Mouse (Mus musculus) kidney, postnatal 0 days (tissue): ENCODE data around the gene Stk11ip. TPM values are rescaled to one million over a fixed set of nuclear protein-coding genes. Genes with fewer than 3 reads are reported as not detected.
A peak's percentile ranks its signal among the peaks of the same experiment; 100 is the strongest.

Experiments used
- ATAC-seq: fragments of 200-750 bp; cut with Nextera tagmentation; replicated peaks from 2 replicates; pipeline ENCODE4 v1.8.0; 2017; ENCODE audit warnings: low read depth, moderate number of reproducible peaks, moderate TSS enrichment, moderate library complexity; ENCODE audit not compliant: low FRiP score
- DNase-seq: peaks from one replicate; pipeline ENCODE4 v3.0.0-alpha.2; 2016; ENCODE audit warnings: low spot score
- H3K27ac ChIP-seq: fragments of 300-500 bp; sonication (generic); 2 replicates; pipeline ENCODE4 v1.5.1; 2014; ENCODE audit warnings: mild to moderate bottlenecking
- H3K27me3 ChIP-seq: fragments of 300-500 bp; sonication (generic); 2 replicates; pipeline ENCODE4 v1.6.1; 2014; ENCODE audit warnings: low read length, mixed read lengths; ENCODE audit not compliant: insufficient read depth
- H3K36me3 ChIP-seq: fragments of 300-500 bp; sonication (generic); 2 replicates; pipeline ENCODE4 v1.6.1; 2014; ENCODE audit warnings: low read length, mixed read lengths; ENCODE audit not compliant: insufficient read depth
- H3K4me1 ChIP-seq: fragments of 300-500 bp; sonication (generic); replicated peaks from 2 replicates; pipeline ENCODE4 v1.6.1; 2014; ENCODE audit warnings: antibody characterized with exemption, low read length, mixed read lengths; ENCODE audit not compliant: insufficient read depth
- H3K4me2 ChIP-seq: fragments of 300-500 bp; sonication (generic); 2 replicates; pipeline ENCODE4 v1.6.1; 2014; ENCODE audit warnings: mild to moderate bottlenecking, low read length, moderate library complexity, mixed read lengths
- H3K4me3 ChIP-seq: fragments of 300-500 bp; sonication (generic); replicated peaks from 2 replicates; pipeline ENCODE4 v1.5.1; 2014; ENCODE audit warnings: low read depth, low read length
- H3K9ac ChIP-seq: fragments of 300-500 bp; sonication (generic); 2 replicates; pipeline ENCODE4 v1.6.1; 2014; ENCODE audit warnings: low read depth, low read length
- H3K9me3 ChIP-seq: fragments of 300-500 bp; sonication (generic); replicated peaks from 2 replicates; pipeline ENCODE4 v1.6.1; 2016; ENCODE audit warnings: low read length, inconsistent platforms, mixed read lengths
- CTCF ChIP-seq: IDR thresholded peaks from 2 replicates; pipeline ENCODE4 v1.5.1; 2016; ENCODE audit warnings: antibody characterized with exemption, low read depth, mild to moderate bottlenecking, moderate library complexity
- WGBS: fragments of 180-500 bp; shearing (Covaris S2); extraction: QIAGEN DNeasy Blood & Tissue Kit; methylation state at CpG from one replicate; pipeline ENCODE4 v1.1.7; 2014; 5-methylcytosine and 5-hydroxymethylcytosine counted together
- polyA plus RNA-seq: library from polyadenylated mRNA; unstranded; fragments of >200 nt; fragmentation: Nextera tagmentation; extraction: Ambion mirVana; gene quantifications from 2 replicates; pipeline ENCODE4 v1.2.1, GENCODE M21; 2015

Stk11ip gene
- polyA plus RNA-seq, 1 experiment from 2014 or later: 14.9 TPM

DNA sequence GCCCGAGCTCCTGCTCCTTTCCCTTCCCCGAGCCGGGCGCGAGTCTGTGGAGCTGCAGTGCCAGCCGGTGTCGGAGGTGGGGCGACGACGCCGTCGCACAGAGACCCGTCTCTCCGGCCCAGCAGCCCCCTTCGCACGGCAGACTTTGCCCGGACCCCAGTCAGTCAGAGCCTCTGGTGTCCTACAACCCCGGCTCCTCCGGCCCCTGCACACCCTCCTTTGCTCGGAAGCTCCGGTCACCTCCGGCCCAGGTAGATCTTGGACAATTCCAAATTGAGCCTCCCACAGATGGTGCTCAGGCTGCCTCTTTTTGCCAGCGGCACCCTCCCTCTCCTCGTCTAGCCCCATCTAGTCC lies 41.7 kb upstream of the Stk11ip start:
- H3K4me2 ChIP-seq: peak overlapping the region; percentile 76
- H3K27me3 ChIP-seq: peaks cover 31% of the 10 kb centered on the region; the same call in 1 of the 2 replicates
- H3K36me3 ChIP-seq: peaks cover 19% of the 10 kb centered on the region
- no peak overlapping the region for H3K9ac ChIP-seq
- TF ChIP-seq CTCF: no peak
- DNase-seq: no peak
- no peak overlapping the region for H3K27ac ChIP-seq
- H3K4me3 ChIP-seq: peak overlapping the region; percentile 54
- H3K4me1 ChIP-seq: peaks cover 7% of the 10 kb centered on the region
- H3K9me3 ChIP-seq: no peaks in the 10 kb centered on the region
- no peak; the same call in 1 of the 2 replicates for ATAC-seq
- under 1% methylated on average over 24 of the region's 24 CpGs for WGBS

DNA sequence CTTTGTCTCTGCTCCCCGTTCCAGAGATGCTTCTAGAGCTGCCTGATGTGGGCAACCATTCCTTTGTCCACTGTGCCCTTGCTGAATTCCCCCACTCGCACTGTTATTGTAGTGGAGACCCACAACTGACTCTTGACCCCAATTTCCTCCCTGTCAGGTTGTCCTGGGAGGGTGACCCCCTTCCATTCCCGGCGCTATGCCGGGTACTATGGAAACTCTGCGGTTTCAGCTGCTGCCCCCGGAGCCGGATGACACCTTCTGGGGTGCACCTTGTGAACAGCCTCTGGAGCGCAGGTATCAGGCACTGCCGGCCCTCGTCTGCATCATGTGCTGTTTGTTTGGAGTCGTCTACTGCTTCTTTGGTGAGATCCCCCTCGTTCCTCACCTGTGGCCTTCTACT lies 41.3 kb upstream of the Stk11ip start:
- peaks cover 7% of the 10 kb centered on the region for H3K4me1 ChIP-seq
- no peak overlapping the region for H3K9ac ChIP-seq
- H3K27ac ChIP-seq: no peak overlapping the region
- peak overlapping the region; percentile 76 for H3K4me2 ChIP-seq
- 18% methylated on average over 13 of the region's 13 CpGs for WGBS
- no peak for DNase-seq
- H3K27me3 ChIP-seq: peaks cover 35% of the 10 kb centered on the region; the same call in 1 of the 2 replicates
- no peaks in the 10 kb centered on the region for H3K9me3 ChIP-seq
- H3K36me3 ChIP-seq: peaks cover 15% of the 10 kb centered on the region
- no peak for TF ChIP-seq CTCF
- no peak for ATAC-seq
- H3K4me3 ChIP-seq: peak overlapping the region; percentile 54; the same call in 1 of the 2 replicates

DNA sequence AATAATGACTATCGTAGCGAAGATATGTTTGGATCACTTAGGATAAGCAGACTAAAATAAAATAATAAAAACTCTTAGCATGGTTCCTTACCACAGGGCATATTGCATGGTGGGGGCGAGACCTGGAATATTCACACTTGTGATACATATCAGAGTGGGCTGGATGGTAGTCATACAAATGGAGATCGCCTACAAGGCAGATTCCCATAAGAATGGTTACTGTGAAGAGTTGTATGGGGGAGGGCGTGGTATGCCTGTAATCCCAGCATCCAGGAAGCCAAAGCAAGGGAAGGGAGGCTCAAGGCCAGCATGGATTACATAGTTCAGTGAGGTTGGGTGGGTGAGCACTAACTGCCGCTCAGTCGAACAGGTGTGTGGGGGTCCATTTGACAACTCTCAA lies 40.6 kb upstream of the Stk11ip start:
- Histone ChIP-seq H3K27ac (no peak overlapping the region), H3K4me3 (no peak overlapping the region), H3K4me2 (no peak overlapping the region), H3K4me1 (peaks cover 7% of the 10 kb centered on the region), H3K9me3 (no peaks in the 10 kb centered on the region), H3K9ac (no peak overlapping the region), H3K27me3 (peaks cover 41% of the 10 kb centered on the region), H3K36me3 (peaks cover 8% of the 10 kb centered on the region)
- WGBS: 88% methylated on average over 7 of the region's 7 CpGs
- ATAC-seq (no peak), DNase-seq (no peak)
- no peak for TF ChIP-seq CTCF

DNA sequence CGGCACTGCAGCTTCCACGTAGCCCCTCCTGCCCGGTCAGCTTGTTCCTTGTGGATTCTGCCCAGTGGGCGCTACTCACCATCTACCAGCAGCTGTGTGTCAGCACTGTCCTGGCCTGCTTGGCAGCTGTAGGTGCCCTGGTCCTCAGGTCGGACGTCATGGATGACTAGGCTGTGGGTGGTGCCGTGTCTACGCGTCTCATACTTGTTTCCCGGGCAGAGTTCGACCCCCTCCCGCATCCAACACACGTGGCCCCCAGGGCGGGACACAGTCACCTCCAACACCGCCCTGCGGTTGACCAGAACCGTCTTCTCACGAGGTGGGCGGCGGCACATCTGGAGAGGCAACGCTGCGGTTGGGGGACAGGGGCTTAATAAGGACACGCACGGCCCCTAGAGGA lies 34.8 kb upstream of the Stk11ip start:
- Histone ChIP-seq H3K36me3 (peaks cover 9% of the 10 kb centered on the region; the same call in 1 of the 2 replicates), H3K27ac (no peak overlapping the region), H3K9ac (0 out of 2 replicates have a peak overlapping the region, but pooled peaks have one; percentile 46), H3K9me3 (no peaks in the 10 kb centered on the region), H3K4me2 (peak overlapping the region; percentile 87), H3K4me1 (peaks cover 9% of the 10 kb centered on the region), H3K4me3 (no peak overlapping the region), H3K27me3 (peaks cover 54% of the 10 kb centered on the region)
- no peak for DNase-seq
- 13% methylated on average over 24 of the region's 24 CpGs for WGBS
- no peak for TF ChIP-seq CTCF
- peak; percentile 34 for ATAC-seq

DNA sequence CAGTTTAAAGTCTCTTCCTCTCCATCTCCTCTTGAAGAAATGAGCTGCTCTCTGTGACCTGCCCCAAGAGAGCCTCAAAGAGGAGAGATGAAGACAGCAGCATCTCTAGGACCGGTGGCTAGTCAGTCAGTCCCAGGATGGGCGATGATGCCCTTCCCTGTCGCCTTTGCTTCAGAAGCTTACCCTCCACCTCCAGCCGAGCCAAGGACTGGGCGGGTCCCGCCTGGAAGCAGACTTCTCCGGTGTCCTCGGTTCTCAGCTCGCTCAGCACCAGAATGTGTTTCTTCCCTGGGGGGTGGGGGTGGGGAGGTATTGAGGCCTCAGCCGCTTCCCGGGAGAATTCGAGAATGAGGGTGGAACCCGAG lies 34.3 kb upstream of the Stk11ip start:
- peaks cover 51% of the 10 kb centered on the region for H3K27me3 ChIP-seq
- 5% methylated on average over 13 of the region's 13 CpGs for WGBS
- peaks cover 9% of the 10 kb centered on the region for H3K4me1 ChIP-seq
- H3K27ac ChIP-seq: no peak overlapping the region
- no peak for TF ChIP-seq CTCF
- ATAC-seq (no peak), DNase-seq (no peak)
- peak overlapping the region; percentile 87 for H3K4me2 ChIP-seq
- H3K9me3 ChIP-seq: no peaks in the 10 kb centered on the region
- H3K4me3 ChIP-seq: peak overlapping the region; percentile 45
- peaks cover 9% of the 10 kb centered on the region; the same call in 1 of the 2 replicates for H3K36me3 ChIP-seq
- peak overlapping the region; percentile 46; the same call in 1 of the 2 replicates for H3K9ac ChIP-seq

DNA sequence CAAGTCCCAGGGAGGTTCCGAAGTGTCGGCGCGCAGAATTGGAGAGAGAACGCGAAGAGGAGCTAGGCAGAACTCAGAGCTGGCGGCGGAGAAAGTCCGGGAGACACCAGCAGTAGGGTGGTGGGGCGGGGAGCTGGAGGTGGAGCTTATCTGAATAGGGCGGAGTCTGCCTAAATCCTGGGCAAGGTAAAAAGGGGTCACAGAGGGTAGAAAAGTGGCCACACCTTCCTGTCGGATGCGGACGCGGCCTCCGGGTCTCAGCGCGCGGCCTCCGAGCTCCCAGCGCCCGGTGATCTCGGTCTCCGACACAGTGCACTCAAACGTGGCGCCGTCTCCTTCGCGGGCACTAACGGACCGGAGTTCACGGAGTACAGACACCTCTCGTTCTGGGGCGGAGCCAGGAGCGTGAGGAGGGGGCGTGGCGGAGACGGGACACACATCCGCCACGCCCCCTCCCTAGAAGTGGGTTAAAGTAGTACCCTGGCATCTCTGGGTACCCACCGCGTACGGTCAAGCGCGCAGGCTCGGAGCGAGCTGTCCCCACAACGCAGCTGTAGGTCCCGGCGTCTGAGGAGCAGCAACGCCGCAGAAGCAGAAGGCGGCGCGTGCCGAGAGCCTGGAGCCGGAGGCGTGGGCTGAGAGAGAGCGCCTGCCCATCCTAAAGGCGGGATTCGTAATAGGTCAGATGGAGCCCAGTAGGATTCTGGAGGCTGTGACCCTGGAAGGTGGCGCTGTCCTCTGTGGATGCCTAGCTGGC lies 33.7 kb upstream of the Stk11ip start:
- Histone ChIP-seq H3K27ac (no peak overlapping the region), H3K9ac (peak overlapping the region; percentile 46; the same call in 1 of the 2 replicates)
- peak; percentile 76 for DNase-seq

More for the DNA sequence above, 33.7 kb upstream of the Stk11ip start:
- ATAC-seq: peak; percentile 65
- TF ChIP-seq CTCF: 0 out of 2 replicates have a peak, but pooled peaks have one; percentile 25
- Histone ChIP-seq H3K4me3 (peak overlapping the region; percentile 45), H3K9me3 (no peaks in the 10 kb centered on the region), H3K4me1 (peaks cover 9% of the 10 kb centered on the region), H3K4me2 (peak overlapping the region; percentile 87), H3K27me3 (peaks cover 45% of the 10 kb centered on the region), H3K36me3 (peaks cover 9% of the 10 kb centered on the region; the same call in 1 of the 2 replicates)
- under 1% methylated on average over 59 of the region's 62 CpGs for WGBS
